Mouse (Mus musculus) ES-Bruce4 (cell line): ENCODE measurements around the gene Ctdsp2.

Experiments
- CTCF ChIP-seq: IDR thresholded peaks from one replicate; pipeline ENCODE4 v1.8.1; 2011; ENCODE audit warnings: low read depth, low read length
- EP300 ChIP-seq: IDR thresholded peaks from 2 replicates; pipeline ENCODE4 v1.6.1; 2011; ENCODE audit warnings: low read depth, low read length; ENCODE audit not compliant: insufficient read depth
- POLR2A ChIP-seq: IDR thresholded peaks from one replicate; pipeline ENCODE4 v1.8.1; 2011; ENCODE audit warnings: low read length; ENCODE audit not compliant: insufficient read depth

DNA sequence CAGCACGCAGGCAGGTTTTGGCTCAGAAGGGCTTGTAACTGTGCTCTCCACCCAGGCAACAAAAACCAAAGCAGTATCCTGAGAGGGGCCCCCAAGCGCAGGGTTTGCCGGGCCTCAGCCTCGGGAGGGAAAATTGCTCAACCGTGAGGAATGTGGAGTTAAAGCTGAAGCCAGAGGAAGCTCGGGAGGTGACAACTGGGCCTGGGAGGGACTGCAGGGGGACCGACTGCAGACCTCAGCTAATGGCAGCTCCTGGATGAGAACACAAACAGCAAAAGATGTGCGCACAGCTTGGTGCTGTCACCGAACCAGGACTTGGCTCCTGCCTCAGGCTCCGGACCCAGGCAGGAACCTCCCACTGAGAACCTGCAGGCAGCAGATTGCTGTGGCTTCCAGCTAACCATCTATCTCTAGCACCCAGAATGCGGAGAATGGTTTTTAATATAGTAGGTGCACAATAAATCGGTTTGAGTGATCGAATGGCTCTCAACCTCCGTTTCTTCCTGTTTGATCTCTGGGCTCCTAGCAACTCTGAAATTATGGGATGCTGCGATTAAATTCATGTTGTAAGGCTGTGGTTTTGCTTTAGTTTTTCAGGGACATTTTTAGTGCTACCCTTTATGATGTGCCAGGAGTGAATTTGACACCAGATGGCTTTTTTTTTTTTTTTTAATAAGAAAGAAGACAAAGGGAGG is 16.1 kb upstream of the Ctdsp2 start:
- TF ChIP-seq CTCF (no peak), POLR2A (no peak), EP300 (no peak)
